Mouse (Mus musculus) spleen, postnatal 36 days (tissue): ENCODE measurements around the gene Slamf8.

Source experiments
- DNase-seq, 2 experiments: peaks; one replicate each; pipeline ENCODE4 v3.0.0; 2022; ENCODE audit warnings: low spot score in 2 of 2, mixed read lengths in 1 of 2

Slamf8 gene

GRCm38 (mm10) chr1:172593956-172594355 is 3.6 kb upstream of the Slamf8 start:
- DNase-seq = no peak

GRCm38 (mm10) chr1:172593321-172593720 is 3.0 kb upstream of the Slamf8 start:
- DNase-seq = no peak

- DNase-seq = no peak
Observed at GRCm38 (mm10) chr1:172585612-172586567, 4.5 kb downstream of the Slamf8 start.

GRCm38 (mm10) chr1:172585026-172585425 is 5.3 kb downstream of the Slamf8 start:
- no peak for DNase-seq

GRCm38 (mm10) chr1:172584271-172584670 is 6.1 kb downstream of the Slamf8 start:
- no peak for DNase-seq

GRCm38 (mm10) chr1:172582436-172582835 is 7.9 kb downstream of the Slamf8 start:
- DNase-seq = no peak

- no peak for DNase-seq
Observed at GRCm38 (mm10) chr1:172580116-172580515, 10.3 kb downstream of the Slamf8 start.

GRCm38 (mm10) chr1:172567758-172568157 is 22.6 kb downstream of the Slamf8 start:
- no peak for DNase-seq

- no peak for DNase-seq
Observed at GRCm38 (mm10) chr1:172566131-172566530, 24.2 kb downstream of the Slamf8 start.

- DNase-seq = no peak
Observed at GRCm38 (mm10) chr1:172563465-172563828, 26.9 kb downstream of the Slamf8 start.

- peak; percentile 46 to 62 for DNase-seq
Observed at GRCm38 (mm10) chr1:172562641-172563464, 27.5 kb downstream of the Slamf8 start.

GRCm38 (mm10) chr1:172555638-172556037 is 34.7 kb downstream of the Slamf8 start, which contains the start of gene Vsig8:
TSS of gene Vsig8 (plus strand) at chr1:172555938.
- DNase-seq = no peak

- DNase-seq = no peak
Observed at GRCm38 (mm10) chr1:172552623-172553022, 37.7 kb downstream of the Slamf8 start.

- no peak for DNase-seq
Observed at GRCm38 (mm10) chr1:172551009-172551408, 39.4 kb downstream of the Slamf8 start.

- peak; percentile 82 to 83 for DNase-seq
Observed at GRCm38 (mm10) chr1:172550551-172550951, 39.8 kb downstream of the Slamf8 start.

- no peak for DNase-seq
Observed at GRCm38 (mm10) chr1:172549717-172550116, 40.7 kb downstream of the Slamf8 start.

- DNase-seq = no peak
Observed at GRCm38 (mm10) chr1:172549314-172549713, 41.1 kb downstream of the Slamf8 start.

GRCm38 (mm10) chr1:172548501-172548900 is 41.9 kb downstream of the Slamf8 start:
- peak; percentile 64 to 66 for DNase-seq

GRCm38 (mm10) chr1:172546062-172546461 is 44.3 kb downstream of the Slamf8 start:
- no peak for DNase-seq

GRCm38 (mm10) chr1:172540283-172540820 is 50.0 kb downstream of the Slamf8 start:
- no peak for DNase-seq

- DNase-seq = no peak
Observed at GRCm38 (mm10) chr1:172539827-172540226, 50.5 kb downstream of the Slamf8 start.

GRCm38 (mm10) chr1:172535116-172535515 is 55.3 kb downstream of the Slamf8 start:
- no peak for DNase-seq
